Mouse (Mus musculus) liver, embryonic 14.5 days (tissue): ENCODE results near the gene Apoc2. TPM values are rescaled to one million over a fixed set of nuclear protein-coding genes. Genes with fewer than 3 reads are reported as not detected.

ENCODE experiments used
- ATAC-seq: fragments of 200-750 bp; cut with Nextera tagmentation; 2 replicates; pipeline ENCODE4 v1.8.0; 2017; ENCODE audit warnings: moderate number of reproducible peaks, mild to moderate bottlenecking, moderate library complexity; ENCODE audit not compliant: insufficient read depth
- DNase-seq, 3 experiments: peaks; one replicate each; pipeline ENCODE4 v3.0.0-alpha.2; 2012 to 2013; ENCODE audit warnings: low read depth in 3 of 3, low spot score in 3 of 3
- H3K27ac ChIP-seq: fragments of 300-500 bp; sonication (generic); 2 replicates; pipeline ENCODE4 v1.5.1; 2014; ENCODE audit warnings: moderate library complexity, mild to moderate bottlenecking, control low read depth, inconsistent platforms
- H3K27me3 ChIP-seq: fragments of 300-500 bp; sonication (generic); 2 replicates; pipeline ENCODE4 v1.6.1; 2014; ENCODE audit warnings: mild to moderate bottlenecking, low read length, moderate library complexity; ENCODE audit not compliant: control insufficient read depth, insufficient read depth
- H3K36me3 ChIP-seq: fragments of 300-500 bp; sonication (generic); replicated peaks from 2 replicates; pipeline ENCODE4 v1.6.1; 2014; ENCODE audit warnings: low read depth; ENCODE audit not compliant: control insufficient read depth, insufficient read depth
- H3K4me1 ChIP-seq, 2 experiments: fragments of 200-500 bp in 1 of 2; fragments of 300-500 bp in 1 of 2; sonication (generic) in 1 of 2; replicated peaks; 2 replicates each; pipeline ENCODE4 v1.6.1; 2012 to 2014; ENCODE audit warnings: antibody characterized with exemption in 1 of 2, inconsistent platforms in 1 of 2, low read length in 1 of 2; ENCODE audit not compliant: control insufficient read depth in 2 of 2, insufficient read depth in 2 of 2
- H3K4me2 ChIP-seq: fragments of 300-500 bp; sonication (generic); 2 replicates; pipeline ENCODE4 v1.6.1; 2014; ENCODE audit warnings: low read depth, mild to moderate bottlenecking, control low read depth, moderate library complexity
- H3K4me3 ChIP-seq, 2 experiments: fragments of 200-500 bp in 1 of 2; fragments of 300-500 bp in 1 of 2; sonication (generic) in 1 of 2; 2 replicates each; pipeline ENCODE4 v1.5.1; 2012 to 2014; ENCODE audit warnings: low read depth in 2 of 2, low read length in 2 of 2, mild to moderate bottlenecking in 2 of 2, control low read depth in 1 of 2, inconsistent platforms in 1 of 2, moderate library complexity in 1 of 2; ENCODE audit not compliant: insufficient read depth in 1 of 2
- H3K9ac ChIP-seq: fragments of 300-500 bp; sonication (generic); replicated peaks from 2 replicates; pipeline ENCODE4 v1.6.1; 2014; ENCODE audit warnings: mild to moderate bottlenecking, control low read depth, moderate library complexity
- H3K9me3 ChIP-seq: fragments of 300-500 bp; sonication (generic); 2 replicates; pipeline ENCODE4 v1.6.1; 2016; ENCODE audit warnings: low read length, mixed read lengths; ENCODE audit not compliant: control insufficient read depth
- CTCF ChIP-seq: IDR thresholded peaks from 2 replicates; pipeline ENCODE4 v1.5.1; 2016; ENCODE audit warnings: antibody characterized with exemption, low read depth, control low read depth
- EP300 ChIP-seq: IDR thresholded peaks from 2 replicates; pipeline ENCODE4 v1.6.1; 2016; ENCODE audit warnings: antibody characterized with exemption, low read depth
- WGBS: fragments of 180-500 bp; shearing (Covaris S2); extraction: QIAGEN DNeasy Blood & Tissue Kit; methylation state at CpG from one replicate; pipeline ENCODE4 v1.1.7; 2014; ENCODE audit not compliant: insufficient replicate concordance; 5-methylcytosine and 5-hydroxymethylcytosine counted together
- polyA plus RNA-seq, 2 experiments: library from polyadenylated mRNA; depleted of rRNA in 1 of 2; stranded (reverse) in 1 of 2; unstranded in 1 of 2; fragments of >200 nt; fragmentation: Nextera tagmentation in 1 of 2; extraction: Ambion mirVana in 1 of 2; gene quantifications; 2 replicates each; pipeline versions ENCODE4 v1.2.1 to v1.2.3; 2012 to 2014

Gene Apoc2
- polyA plus RNA-seq, 2 experiments = 494 to 1,023 TPM

DNA sequence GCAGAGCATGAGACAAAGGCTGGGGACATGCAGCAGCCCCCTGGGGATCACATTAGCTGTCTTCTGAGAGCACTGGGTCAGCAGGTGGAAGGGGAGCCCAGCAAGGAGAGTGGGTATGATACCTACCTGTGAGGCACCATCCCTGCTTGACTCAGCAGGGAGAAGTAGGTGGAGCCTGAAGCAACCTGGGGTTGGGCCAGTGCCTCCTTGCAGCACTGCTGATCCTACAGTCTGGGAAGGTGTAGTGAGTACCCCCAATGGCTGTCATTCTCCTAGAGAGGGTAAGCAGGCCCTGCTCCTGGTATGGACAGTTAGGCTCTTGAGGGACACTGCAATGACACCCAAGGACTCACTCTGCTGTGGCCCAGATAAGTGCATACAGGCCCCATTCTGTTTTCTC, 45.5 kb downstream of the Apoc2 start:
- H3K4me2 ChIP-seq = peak overlapping the region; percentile 52
- peaks cover 20 to 25% of the 10 kb centered on the region in 2 experiments for H3K4me1 ChIP-seq
- no peaks in the 10 kb centered on the region for H3K9me3 ChIP-seq
- H3K9ac ChIP-seq = no peak overlapping the region; the same call in 1 of the 2 replicates
- peak; percentile 40 for ATAC-seq
- TF ChIP-seq EP300 (no peak), CTCF (no peak)
- no peak overlapping the region for H3K4me3 ChIP-seq
- peaks cover 34% of the 10 kb centered on the region for H3K36me3 ChIP-seq
- H3K27ac ChIP-seq = peak overlapping the region; percentile 66
- no peaks in the 10 kb centered on the region for H3K27me3 ChIP-seq
- DNase-seq = peak in 1 of 3 experiments; percentile 35

GRCm38 (mm10) chr7:19629361-19629734, 48.4 kb downstream of the Apoc2 start, which contains the start of gene Relb:
Gene Relb (minus strand): TSS chr7:19629438.
- H3K4me1 ChIP-seq = peaks cover 20 to 25% of the 10 kb centered on the region in 2 experiments
- DNase-seq (peak; percentile 67 to 82 (median 72)), ATAC-seq (peak; percentile 48)
- peak within 1 kb of the TSS; percentile 100 for H3K4me2 ChIP-seq
- peaks cover 12% of the 10 kb centered on the region for H3K36me3 ChIP-seq
- TF ChIP-seq CTCF = no peak
- TF ChIP-seq EP300 = no peak
- 2% methylated on average over 38 of the region's 41 CpGs for WGBS
- peak within 1 kb of the TSS; percentile 70 to 84 for H3K4me3 ChIP-seq
- no peaks in the 10 kb centered on the region for H3K27me3 ChIP-seq
- H3K9ac ChIP-seq = peak within 1 kb of the TSS; percentile 55
- no peaks in the 10 kb centered on the region for H3K9me3 ChIP-seq
- peak within 1 kb of the TSS; percentile 73 for H3K27ac ChIP-seq

DNA sequence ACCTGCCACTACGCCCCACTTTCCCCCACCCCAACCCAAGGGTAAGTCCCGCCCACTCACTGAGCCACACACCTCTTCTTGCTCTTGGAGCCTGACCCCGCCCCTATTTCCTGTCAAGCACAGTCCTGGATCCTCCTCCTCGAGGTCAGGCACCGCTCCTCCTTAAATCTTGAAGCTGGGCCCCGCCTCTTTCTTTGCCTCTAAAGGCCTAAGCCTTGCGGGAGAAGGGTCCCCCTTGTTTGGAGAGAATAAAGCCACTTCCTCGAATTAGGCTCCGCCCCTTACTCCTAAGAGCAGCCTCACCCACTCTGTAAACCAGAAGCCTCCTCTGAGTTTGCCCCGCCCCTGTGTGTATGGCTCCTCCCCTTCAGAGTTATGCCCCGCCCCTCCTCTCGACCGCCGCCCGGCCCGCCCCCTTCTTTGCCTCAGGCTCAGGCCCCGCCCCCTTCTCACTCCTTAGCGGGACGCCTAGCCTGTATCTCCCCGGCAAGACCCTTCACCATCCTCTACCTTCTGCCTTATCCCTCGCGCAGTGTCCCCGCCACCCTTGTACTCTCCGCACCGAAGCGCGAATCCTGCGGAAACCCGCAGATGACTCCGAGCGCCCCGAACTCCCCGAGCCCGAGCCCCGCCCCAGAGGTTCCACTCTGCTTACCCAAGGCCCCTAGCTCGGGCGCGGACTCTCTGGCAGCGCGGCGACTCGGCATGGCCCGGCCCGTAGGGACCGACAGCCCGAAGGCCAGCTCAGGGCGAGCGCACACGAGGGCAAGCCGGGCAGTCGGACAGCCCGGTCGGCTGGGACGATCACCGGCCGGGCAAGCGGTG, 49.0 kb downstream of the Apoc2 start:
- H3K4me2 ChIP-seq = peak overlapping the region; percentile 100
- no peaks in the 10 kb centered on the region for H3K9me3 ChIP-seq
- H3K4me1 ChIP-seq = peaks cover 17 to 25% of the 10 kb centered on the region in 2 experiments
- H3K27ac ChIP-seq = peak overlapping the region; percentile 73
- ATAC-seq (peak; percentile 78), DNase-seq (peak; percentile 84 to 92 (median 85))
- no peak for TF ChIP-seq EP300
- TF ChIP-seq CTCF = no peak
- H3K9ac ChIP-seq = peak overlapping the region; percentile 55
- H3K36me3 ChIP-seq = peaks cover 6% of the 10 kb centered on the region
- H3K27me3 ChIP-seq = no peaks in the 10 kb centered on the region
- H3K4me3 ChIP-seq = peak overlapping the region; percentile 70 to 84
- 2% methylated on average over 57 of the region's 57 CpGs for WGBS

GRCm38 (mm10) chr7:19628192-19628535, 49.6 kb downstream of the Apoc2 start:
- WGBS = 8% methylated on average over 17 of the region's 17 CpGs
- peak overlapping the region; percentile 58 to 84 for H3K4me3 ChIP-seq
- H3K4me2 ChIP-seq = peak overlapping the region; percentile 100
- no peaks in the 10 kb centered on the region for H3K9me3 ChIP-seq
- H3K27me3 ChIP-seq = no peaks in the 10 kb centered on the region
- no peaks in the 10 kb centered on the region for H3K36me3 ChIP-seq
- ATAC-seq (no peak), DNase-seq (no peak)
- no peak overlapping the region for H3K9ac ChIP-seq
- H3K4me1 ChIP-seq = peaks cover 11 to 22% of the 10 kb centered on the region in 2 experiments
- TF ChIP-seq EP300 = no peak
- TF ChIP-seq CTCF = no peak
- no peak overlapping the region for H3K27ac ChIP-seq

- WGBS = 52% methylated on average over 3 of the region's 3 CpGs
- peak overlapping the region; percentile 100 for H3K4me2 ChIP-seq
- H3K9me3 ChIP-seq = no peaks in the 10 kb centered on the region
- no peak overlapping the region for H3K9ac ChIP-seq
- ATAC-seq (no peak), DNase-seq (no peak)
- peaks cover 11 to 18% of the 10 kb centered on the region in 2 experiments for H3K4me1 ChIP-seq
- no peak for TF ChIP-seq EP300
- no peak for TF ChIP-seq CTCF
- peak overlapping the region in 1 of 2 experiments; percentile 84; a peak in 1 of 4 replicates for H3K4me3 ChIP-seq
- no peaks in the 10 kb centered on the region for H3K27me3 ChIP-seq
- H3K27ac ChIP-seq = no peak overlapping the region
- no peaks in the 10 kb centered on the region for H3K36me3 ChIP-seq
These were observed 50.0 kb downstream of the Apoc2 start for GRCm38 (mm10) chr7:19627721-19628120.
